Comparison of ENCODE assay signal across 14 mouse cellular contexts in the genomic region with DNA sequence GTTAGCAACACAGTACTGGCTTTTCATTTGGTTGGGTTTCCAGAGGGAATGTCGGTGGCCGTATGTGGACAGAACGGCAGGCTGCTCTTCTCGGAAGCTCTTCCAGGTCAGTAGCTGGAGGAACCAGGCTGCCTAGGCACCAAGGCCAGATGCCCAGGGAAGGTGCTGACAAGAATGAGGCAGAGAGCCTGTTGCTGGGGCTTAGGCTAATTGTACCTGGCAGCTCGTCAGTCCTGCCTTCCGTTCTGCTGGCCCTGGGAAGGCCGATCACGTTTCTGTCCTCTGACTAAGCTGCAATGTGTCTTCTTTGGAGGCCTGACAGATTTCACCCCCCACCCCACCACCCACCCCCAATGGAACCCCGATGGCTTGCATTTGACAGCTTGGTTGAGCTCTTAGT.
DNase-seq lines count a peak whose midpoint lies in the region; ATAC-seq and TF ChIP-seq lines count a peak whose summit lies in the region.
"Had no signal": no experiment of that assay in that cellular context is flagged by ENCODE, and none has a peak within 500 bp of the region (broad histone marks: within the 10 kb centered on the region; RNA-seq: fewer than 3 reads in every experiment).

No protein-coding gene starts in this region.

- no peaks in the 10 kb centered on the region for H3K27me3 ChIP-seq in embryonic facial prominence, embryonic 10.5 days (replicated peaks; ENCODE audit: low read depth, poor library complexity, severe bottlenecking)
- peaks cover 22% of the 10 kb centered on the region; the same call in 1 of the 2 replicates for H3K27me3 ChIP-seq in limb, embryonic 15.5 days
- H3K27me3 ChIP-seq in liver, postnatal 0 days (ENCODE audit: insufficient read depth, low read length), result no peaks in the 10 kb centered on the region

- TF ChIP-seq CTCF in liver, postnatal 0 days (IDR thresholded peaks at IDR 0.05; ENCODE audit: low read depth), result no peak

- intact Hi-C loops in gastrocnemius, postnatal 36 days (cut with DNase I), result no loop called here

- no peak overlapping the region for H3K9ac ChIP-seq in limb, embryonic 15.5 days
- no peak overlapping the region for H3K9ac ChIP-seq in liver, postnatal 0 days (replicated peaks)
- H3K9ac ChIP-seq: forebrain, postnatal 0 days had no signal

- no peaks in the 10 kb centered on the region for H3K36me3 ChIP-seq in embryonic facial prominence, embryonic 10.5 days (replicated peaks)
- no peaks in the 10 kb centered on the region for H3K36me3 ChIP-seq in limb, embryonic 15.5 days
- H3K36me3 ChIP-seq in liver, postnatal 0 days (replicated peaks; ENCODE audit: insufficient read depth, low read length), result no peaks in the 10 kb centered on the region
- H3K36me3 ChIP-seq: G1E had no signal

- H3K9me3 ChIP-seq in embryonic facial prominence, embryonic 10.5 days, result no peaks in the 10 kb centered on the region
- H3K9me3 ChIP-seq in limb, embryonic 15.5 days, result no peaks in the 10 kb centered on the region
- H3K9me3 ChIP-seq in liver, postnatal 0 days (ENCODE audit: low read length), result no peaks in the 10 kb centered on the region

- no peak overlapping the region for H3K4me3 ChIP-seq in embryonic facial prominence, embryonic 10.5 days
- no peak overlapping the region for H3K4me3 ChIP-seq in limb, embryonic 15.5 days
- no peak overlapping the region for H3K4me3 ChIP-seq in liver, postnatal 0 days (ENCODE audit: low read depth, low read length)

- DNase-seq in cerebellum, postnatal 14 days, result peak; percentile 14 to 38
- DNase-seq in cerebellum, adult 11-12 months, result no peak
- DNase-seq in embryonic facial prominence, embryonic 10.5 days (ENCODE audit: low spot score), result peak; percentile 43
- DNase-seq in gastrocnemius, postnatal 36 days, result peak; percentile 29 to 58
- DNase-seq in liver, postnatal 0 days, result no peak
- no peak for DNase-seq in urinary bladder, postnatal 36 days (ENCODE audit: low spot score in 2 of 2)
- DNase-seq in cerebellum, postnatal 4 days (ENCODE audit: low spot score in 2 of 2), result no peak
- DNase-seq: B cell, adult 2 months; forebrain, postnatal 0 days; kidney, postnatal 14 days; thymus, postnatal 14 days had no signal

- no peak for TF ChIP-seq EP300 in liver, postnatal 0 days (IDR thresholded peaks at IDR 0.05; ENCODE audit: low read depth)

- H3K4me1 ChIP-seq in embryonic facial prominence, embryonic 10.5 days, result peaks cover 26% of the 10 kb centered on the region
- H3K4me1 ChIP-seq in limb, embryonic 15.5 days, result peaks cover 6% of the 10 kb centered on the region; the same call in 1 of the 2 replicates
- no peaks in the 10 kb centered on the region for H3K4me1 ChIP-seq in liver, postnatal 0 days (ENCODE audit: insufficient read depth)

- 59% methylated on average over 9 of the region's 9 CpGs for WGBS in embryonic facial prominence, embryonic 10.5 days
- 51% methylated on average over 9 of the region's 9 CpGs for WGBS in limb, embryonic 15.5 days
- WGBS in liver, postnatal 0 days (ENCODE audit: insufficient replicate concordance), result 71% methylated on average over 9 of the region's 9 CpGs

- no peak overlapping the region for H3K27ac ChIP-seq in embryonic facial prominence, embryonic 10.5 days (replicated peaks)
- H3K27ac ChIP-seq in limb, embryonic 15.5 days, result peak overlapping the region; percentile 3; the same call in 1 of the 2 replicates
- no peak overlapping the region for H3K27ac ChIP-seq in liver, postnatal 0 days (ENCODE audit: low read depth)

- no peak overlapping the region for H3K4me2 ChIP-seq in limb, embryonic 15.5 days
- no peak overlapping the region for H3K4me2 ChIP-seq in liver, postnatal 0 days (ENCODE audit: low read depth, low read length)

- no peak for ATAC-seq in limb, embryonic 15.5 days (ENCODE audit: insufficient number of reproducible peaks, low FRiP score, low TSS enrichment, low read depth)
- no peak for ATAC-seq in liver, postnatal 0 days
- ATAC-seq: activated CD4-positive, CD25-positive, alpha-beta regulatory T cell, adult 4 months; forebrain, postnatal 0 days had no signal

Comparison
In these comparisons a context has a peak if more than half of its experiments do, and no peak if none do; other contexts are left out.
1. DNase-seq: peak in cerebellum, postnatal 14 days (2 of 2), embryonic facial prominence, embryonic 10.5 days (single experiment) and gastrocnemius, postnatal 36 days (2 of 2); none in cerebellum, adult 11-12 months (single experiment), liver, postnatal 0 days (single experiment), urinary bladder, postnatal 36 days (0 of 2) and cerebellum, postnatal 4 days (0 of 2).